Mouse (Mus musculus) G1E (cell line): ENCODE measurements around the gene Kcnc2.

Experiments used
- CTCF ChIP-seq: IDR thresholded peaks from 2 replicates; pipeline ENCODE4 v1.5.1; 2012; ENCODE audit warnings: low read depth, low read length, inconsistent platforms, mixed read lengths
- GATA1 ChIP-seq: IDR thresholded peaks from 2 replicates; pipeline ENCODE4 v1.6.1; 2012; ENCODE audit warnings: borderline replicate concordance, low read length, inconsistent platforms, mixed read lengths
- POLR2AphosphoS5 ChIP-seq: IDR thresholded peaks from 2 replicates; pipeline ENCODE4 v1.6.1; 2012; ENCODE audit warnings: low read depth, low read length, inconsistent platforms; ENCODE audit not compliant: insufficient replicate concordance

- no peak for TF ChIP-seq CTCF
- no peak for TF ChIP-seq GATA1
- no peak for TF ChIP-seq POLR2AphosphoS5
These were observed 180.0 kb downstream of the Kcnc2 start for GRCm38 (mm10) chr10:112450910-112451309.
